Mouse (Mus musculus): ENCODE measurements around the gene Rhpn2. TPM values are rescaled to one million over a fixed set of nuclear protein-coding genes. Genes with fewer than 3 reads are reported as not detected.

Rhpn2 gene
- polyA plus RNA-seq, 1 experiment: 7.5 TPM

DNA sequence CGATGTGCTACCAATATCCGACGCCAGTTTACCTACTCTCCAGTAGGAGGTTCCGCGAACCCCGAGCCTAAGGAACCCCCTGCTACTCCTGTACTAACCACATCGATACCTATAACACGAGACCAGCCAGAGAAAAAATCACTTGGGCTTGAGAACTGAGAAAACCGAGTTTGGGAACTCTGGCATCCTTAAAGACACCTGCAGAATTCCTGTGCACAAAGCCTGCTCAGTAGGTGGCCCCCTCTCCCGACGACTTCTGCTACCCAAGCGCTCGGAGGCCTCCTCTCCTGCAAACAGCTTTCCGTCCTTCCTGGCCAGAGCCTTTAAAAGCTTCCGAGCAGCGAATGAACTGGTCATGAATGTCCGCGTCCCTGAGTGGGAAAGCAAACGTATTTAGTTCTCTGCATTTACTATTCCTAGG, 729 bp upstream of the Rhpn2 start:
- Histone ChIP-seq H3K36me3 (ENCODE audit: control insufficient read depth, insufficient read depth, low read length) (no peaks in the 10 kb centered on the region), H3K4me3 (ENCODE audit: insufficient read depth, low read depth, low read length) (peak overlapping the region; percentile 63), H3K27me3 (replicated peaks; ENCODE audit: control insufficient read depth, insufficient read depth, low read length) (no peaks in the 10 kb centered on the region), H3K27ac (ENCODE audit: insufficient read depth, low read depth, low read length) (peak overlapping the region; percentile 34; the same call in 1 of the 2 replicates), H3K4me1 (ENCODE audit: control insufficient read depth, insufficient read depth, low read length) (0 out of 2 replicates have a peak, but pooled peaks cover 9% of the 10 kb centered on the region)
- DNase-seq: peak; percentile 70
- WGBS: under 1% methylated on average over 19 of the region's 19 CpGs
- no peak for TF ChIP-seq POLR2A (IDR thresholded peaks at IDR 0.05; ENCODE audit: low read depth, low read length)
- TF ChIP-seq CTCF (conservative IDR thresholded peaks at IDR 0.05; ENCODE audit: insufficient read depth, insufficient read length, low read depth, low read length): peak; percentile 43

DNA sequence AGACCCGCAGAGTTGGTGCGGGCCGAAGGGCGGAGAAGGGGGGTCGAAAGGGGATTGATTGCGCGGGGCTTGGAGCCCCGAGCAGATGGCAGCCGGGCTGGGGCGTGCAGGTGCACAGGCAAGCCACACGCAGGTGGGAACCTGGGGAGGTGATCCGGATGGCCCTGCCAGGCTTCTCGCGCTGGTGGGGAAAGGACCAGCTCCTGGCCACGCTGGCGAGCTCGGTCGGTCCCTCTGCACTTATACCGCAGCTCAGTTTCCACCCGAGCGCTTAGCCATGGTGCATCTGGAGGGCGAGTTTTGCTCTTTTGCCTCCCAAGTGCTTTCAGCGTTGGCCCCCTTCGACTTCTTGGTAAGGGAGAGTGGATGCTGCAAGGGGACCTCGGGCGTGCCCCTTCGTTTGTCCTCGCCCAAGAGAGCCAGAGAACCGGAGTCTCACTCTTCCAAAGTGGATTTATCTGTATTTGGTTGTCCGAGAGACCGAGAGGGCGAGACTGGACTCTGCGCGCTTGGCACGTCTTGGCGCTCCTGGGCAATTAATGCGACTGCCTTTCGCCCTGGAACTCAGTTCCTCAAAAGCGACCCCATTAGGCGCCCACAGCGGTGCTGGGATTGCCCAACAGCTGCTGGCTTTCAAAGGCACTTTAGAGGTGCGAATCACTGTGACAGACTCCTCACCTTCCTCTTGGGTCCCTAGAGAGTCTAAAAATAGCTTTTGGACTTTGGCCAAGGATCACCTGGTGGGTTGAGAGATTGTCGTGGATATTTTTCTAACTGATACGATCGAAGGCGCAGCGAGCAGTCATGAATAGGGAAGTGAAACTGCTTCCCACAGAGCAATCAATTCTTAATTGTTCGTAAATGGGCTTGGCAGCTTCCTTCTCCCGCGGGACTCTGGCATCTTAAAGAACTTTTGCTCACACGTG, 820 bp downstream of the Rhpn2 start:
- WGBS: under 1% methylated on average over 51 of the region's 51 CpGs
- no peaks in the 10 kb centered on the region for H3K36me3 ChIP-seq (ENCODE audit: control insufficient read depth, insufficient read depth, low read length)
- H3K27ac ChIP-seq (ENCODE audit: insufficient read depth, low read depth, low read length): peak overlapping the region; percentile 19; the same call in 1 of the 2 replicates
- peak; percentile 69 for DNase-seq
- H3K4me3 ChIP-seq (ENCODE audit: insufficient read depth, low read depth, low read length): peak overlapping the region; percentile 85
- TF ChIP-seq CTCF (conservative IDR thresholded peaks at IDR 0.05; ENCODE audit: insufficient read depth, insufficient read length, low read depth, low read length) (no peak), POLR2A (IDR thresholded peaks at IDR 0.05; ENCODE audit: low read depth, low read length) (no peak)
- H3K27me3 ChIP-seq (replicated peaks; ENCODE audit: control insufficient read depth, insufficient read depth, low read length): no peaks in the 10 kb centered on the region
- H3K4me1 ChIP-seq (ENCODE audit: control insufficient read depth, insufficient read depth, low read length): 0 out of 2 replicates have a peak, but pooled peaks cover 9% of the 10 kb centered on the region

DNA sequence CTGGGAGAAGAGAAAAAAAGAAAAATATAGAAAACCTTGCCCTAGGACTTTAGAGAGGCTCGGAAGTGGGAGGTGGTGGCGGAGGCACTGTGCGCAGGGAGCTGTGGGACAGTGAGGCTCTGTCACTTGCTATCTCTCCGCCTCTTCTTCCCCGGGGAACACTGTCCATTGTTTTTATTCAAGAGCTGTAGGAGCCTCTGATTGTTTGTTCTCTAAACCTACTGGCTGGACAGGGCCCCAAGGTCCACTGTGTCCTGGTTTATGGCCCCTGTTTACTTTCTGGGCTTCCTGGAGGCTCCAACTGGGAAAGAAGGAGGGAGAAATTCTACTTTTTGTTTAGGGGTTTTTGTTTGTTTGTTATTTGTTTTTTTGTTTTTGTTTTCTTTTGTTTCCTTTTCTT, 6.2 kb downstream of the Rhpn2 start:
- no peak for DNase-seq
- TF ChIP-seq POLR2A (IDR thresholded peaks at IDR 0.05; ENCODE audit: low read depth, low read length) (no peak), CTCF (conservative IDR thresholded peaks at IDR 0.05; ENCODE audit: insufficient read depth, insufficient read length, low read depth, low read length) (no peak)
- Histone ChIP-seq H3K4me3 (ENCODE audit: insufficient read depth, low read depth, low read length) (no peak overlapping the region), H3K27ac (ENCODE audit: insufficient read depth, low read depth, low read length) (no peak overlapping the region), H3K36me3 (ENCODE audit: control insufficient read depth, insufficient read depth, low read length) (no peaks in the 10 kb centered on the region), H3K27me3 (replicated peaks; ENCODE audit: control insufficient read depth, insufficient read depth, low read length) (no peaks in the 10 kb centered on the region), H3K4me1 (ENCODE audit: control insufficient read depth, insufficient read depth, low read length) (peaks cover 5% of the 10 kb centered on the region; the same call in 1 of the 2 replicates)
- WGBS: 69% methylated on average over 5 of the region's 5 CpGs

DNA sequence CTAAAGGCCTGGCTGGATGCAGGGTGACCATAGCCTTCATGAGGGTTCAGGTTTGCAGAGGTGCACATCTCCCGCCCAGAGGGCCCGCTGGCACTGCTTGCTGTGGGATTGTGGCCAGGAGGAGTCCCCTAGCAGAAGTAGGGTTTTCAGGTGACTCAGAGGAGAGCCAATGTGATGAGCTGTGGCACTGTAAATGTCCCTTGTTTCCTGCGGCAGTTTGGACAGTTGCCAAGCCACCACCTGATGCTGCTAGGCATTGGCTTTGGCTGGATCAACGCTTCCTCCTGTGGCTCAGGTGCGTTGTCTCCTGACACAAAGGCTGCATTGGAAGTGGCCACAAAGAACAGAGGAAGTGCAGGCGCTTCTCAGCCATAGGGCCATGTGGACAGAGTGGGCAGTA, 7.3 kb downstream of the Rhpn2 start:
- Histone ChIP-seq H3K27me3 (replicated peaks; ENCODE audit: control insufficient read depth, insufficient read depth, low read length) (no peaks in the 10 kb centered on the region), H3K36me3 (ENCODE audit: control insufficient read depth, insufficient read depth, low read length) (no peaks in the 10 kb centered on the region), H3K27ac (ENCODE audit: insufficient read depth, low read depth, low read length) (no peak overlapping the region), H3K4me3 (ENCODE audit: insufficient read depth, low read depth, low read length) (no peak overlapping the region), H3K4me1 (ENCODE audit: control insufficient read depth, insufficient read depth, low read length) (no peaks in the 10 kb centered on the region; the same call in 1 of the 2 replicates)
- DNase-seq: peak; percentile 15
- no peak for TF ChIP-seq POLR2A (IDR thresholded peaks at IDR 0.05; ENCODE audit: low read depth, low read length)
- TF ChIP-seq CTCF (conservative IDR thresholded peaks at IDR 0.05; ENCODE audit: insufficient read depth, insufficient read length, low read depth, low read length): no peak
- 64% methylated on average over 6 of the region's 6 CpGs for WGBS

DNA sequence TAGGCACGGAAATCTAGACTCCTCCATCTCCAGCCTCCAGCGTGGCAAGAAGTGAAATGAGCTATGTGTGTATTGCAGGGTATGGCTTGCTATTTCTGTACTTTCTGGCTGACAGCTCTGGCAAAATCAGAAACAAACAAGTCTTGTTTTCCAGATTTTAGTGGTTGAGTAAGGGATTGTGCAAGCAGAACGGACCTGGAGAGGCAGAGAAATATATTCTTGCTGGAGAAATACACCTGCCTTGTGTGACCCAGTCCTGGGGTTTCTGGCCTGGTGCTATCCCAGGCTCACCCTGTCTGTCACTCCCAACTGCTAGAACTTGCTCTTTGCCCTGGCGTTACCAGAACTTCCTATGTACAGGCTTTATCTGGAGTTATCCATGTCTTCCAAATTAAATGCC, 8.5 kb downstream of the Rhpn2 start:
- H3K27ac ChIP-seq (ENCODE audit: insufficient read depth, low read depth, low read length): 0 out of 2 replicates have a peak overlapping the region, but pooled peaks have one; percentile 13
- TF ChIP-seq POLR2A (IDR thresholded peaks at IDR 0.05; ENCODE audit: low read depth, low read length): no peak
- TF ChIP-seq CTCF (conservative IDR thresholded peaks at IDR 0.05; ENCODE audit: insufficient read depth, insufficient read length, low read depth, low read length): no peak
- DNase-seq: no peak

DNA sequence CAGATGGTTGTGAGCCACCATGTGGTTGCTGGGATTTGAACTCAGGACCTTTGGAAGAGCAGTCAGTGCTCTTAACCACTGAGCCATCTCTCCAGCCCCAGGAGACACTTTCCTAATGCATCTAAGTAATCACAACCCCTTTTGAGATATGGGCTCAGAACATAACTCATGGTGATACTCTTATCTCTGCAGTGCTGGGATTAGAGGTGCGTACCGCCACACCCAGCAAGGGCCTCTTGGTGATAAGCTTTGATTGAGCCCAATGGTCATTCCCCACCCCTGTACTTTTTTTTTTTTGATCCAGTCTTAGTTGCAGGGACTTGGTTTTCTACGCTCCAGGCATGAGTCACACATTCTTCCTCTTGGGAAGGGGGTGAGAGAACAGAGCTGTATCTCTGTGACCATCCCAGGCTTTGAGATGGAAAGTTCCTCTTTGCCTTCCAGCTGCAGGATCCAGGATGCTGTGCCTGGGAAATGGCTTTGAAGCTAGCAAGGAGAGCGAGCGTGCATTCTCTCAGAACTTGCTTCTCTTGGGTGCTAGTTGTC, 10.9 kb downstream of the Rhpn2 start:
- Histone ChIP-seq H3K27me3 (replicated peaks; ENCODE audit: control insufficient read depth, insufficient read depth, low read length) (no peaks in the 10 kb centered on the region), H3K4me1 (ENCODE audit: control insufficient read depth, insufficient read depth, low read length) (peaks cover 2% of the 10 kb centered on the region; the same call in 1 of the 2 replicates), H3K27ac (ENCODE audit: insufficient read depth, low read depth, low read length) (no peak overlapping the region), H3K4me3 (ENCODE audit: insufficient read depth, low read depth, low read length) (no peak overlapping the region), H3K36me3 (ENCODE audit: control insufficient read depth, insufficient read depth, low read length) (no peaks in the 10 kb centered on the region)
- WGBS: 97% methylated on average over 5 of the region's 5 CpGs
- DNase-seq: no peak
- TF ChIP-seq CTCF (conservative IDR thresholded peaks at IDR 0.05; ENCODE audit: insufficient read depth, insufficient read length, low read depth, low read length) (no peak), POLR2A (IDR thresholded peaks at IDR 0.05; ENCODE audit: low read depth, low read length) (no peak)

More for the DNA sequence above, 8.5 kb downstream of the Rhpn2 start:
- Histone ChIP-seq H3K4me3 (ENCODE audit: insufficient read depth, low read depth, low read length) (no peak overlapping the region), H3K36me3 (ENCODE audit: control insufficient read depth, insufficient read depth, low read length) (no peaks in the 10 kb centered on the region), H3K4me1 (ENCODE audit: control insufficient read depth, insufficient read depth, low read length) (no peaks in the 10 kb centered on the region; the same call in 1 of the 2 replicates), H3K27me3 (replicated peaks; ENCODE audit: control insufficient read depth, insufficient read depth, low read length) (no peaks in the 10 kb centered on the region)
- 59% methylated on average over 4 of the region's 4 CpGs for WGBS

All from kidney, adult 2 months (tissue).